Mouse (Mus musculus): ENCODE measurements at regions not wholly inside any gene's neighbourhood (a gene's known extent, or its start where the extent isn't known, plus 50 kb on each side); places are given as distances from the start of the nearest gene placed in this dataset.
A peak's percentile ranks its signal among the peaks of the same experiment; 100 is the strongest.

DNA sequence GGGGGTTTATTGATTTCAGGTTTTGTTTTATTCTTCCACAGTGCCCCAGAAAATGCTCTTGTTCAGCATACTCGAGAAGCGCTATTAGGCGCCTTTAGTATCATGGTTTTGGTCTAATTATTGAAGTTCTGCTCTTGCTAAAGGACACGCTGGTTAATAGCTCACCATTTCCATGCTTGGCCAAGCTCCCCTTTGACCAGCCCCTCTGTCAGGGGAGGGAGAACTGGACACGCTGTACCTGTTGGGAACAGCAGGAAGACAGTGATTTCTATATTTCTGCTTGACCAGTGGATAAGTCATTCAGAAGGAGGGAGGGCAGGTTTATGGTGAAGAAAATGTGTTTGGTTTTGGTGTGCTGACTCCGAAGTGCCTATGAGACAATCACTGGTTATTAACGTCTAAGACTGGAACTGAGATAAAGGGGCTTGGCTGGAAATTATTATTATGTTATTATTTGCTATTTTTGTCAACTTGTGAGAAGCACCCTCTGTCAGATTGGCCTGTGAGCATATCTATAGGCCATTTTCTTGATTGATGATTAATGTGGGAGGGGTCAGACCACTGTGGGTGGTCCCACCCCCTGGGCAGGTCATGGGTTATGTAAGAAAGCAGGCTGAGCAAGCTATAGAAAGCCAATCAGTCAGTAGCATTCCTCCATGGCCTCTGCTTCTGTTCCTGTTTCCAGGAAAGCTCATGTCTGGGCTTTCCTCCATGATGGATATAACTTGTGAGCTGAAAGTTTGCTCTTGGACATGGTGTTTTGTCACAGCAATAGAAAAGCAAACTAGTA, 51.2 kb upstream of the Tanc2 start:
- ATAC-seq (ENCODE audit: low TSS enrichment), result no peak

DNA sequence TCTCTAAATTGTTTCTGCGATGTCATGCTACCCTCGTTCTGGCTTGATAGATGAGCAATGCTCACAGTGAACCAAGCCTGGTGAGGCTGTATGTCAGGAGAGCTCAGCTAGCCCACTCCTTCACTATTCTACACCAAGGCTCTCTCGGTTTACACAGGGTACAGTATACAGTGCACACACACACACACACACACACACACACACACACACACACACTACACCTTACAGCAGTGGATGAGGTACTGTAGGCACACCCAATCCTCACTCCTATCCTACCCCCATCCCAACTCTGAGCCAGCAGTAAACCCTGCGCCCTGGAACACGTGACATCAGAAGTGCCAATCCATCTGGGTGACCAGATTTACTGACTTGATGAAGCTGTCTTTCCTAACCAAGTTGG, 57.2 kb upstream of the Tanc2 start:
- ATAC-seq (ENCODE audit: low TSS enrichment), result no peak

DNA sequence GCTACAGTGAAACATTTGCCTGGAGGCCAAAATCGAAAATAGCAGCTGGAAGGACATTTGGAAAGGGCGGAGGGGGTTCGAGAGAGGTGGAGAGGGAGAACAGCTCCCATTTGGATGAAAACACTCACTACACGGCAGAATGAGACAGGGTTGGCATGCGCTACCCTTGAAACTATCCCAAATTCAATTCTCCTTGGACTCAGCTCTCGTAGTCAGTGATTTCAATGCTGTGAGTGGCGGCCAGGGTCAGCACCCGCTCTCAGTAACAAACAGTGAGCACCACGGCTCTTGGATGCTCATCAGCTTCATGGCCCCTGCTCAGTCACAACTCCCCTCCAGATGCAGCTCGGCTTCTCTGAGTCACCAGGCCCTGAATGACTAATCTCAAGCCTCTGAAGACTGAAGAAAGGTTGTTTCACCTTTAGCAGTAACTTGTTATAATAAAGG, 59.1 kb upstream of the Tanc2 start:
- ATAC-seq (ENCODE audit: low TSS enrichment), result no peak

DNA sequence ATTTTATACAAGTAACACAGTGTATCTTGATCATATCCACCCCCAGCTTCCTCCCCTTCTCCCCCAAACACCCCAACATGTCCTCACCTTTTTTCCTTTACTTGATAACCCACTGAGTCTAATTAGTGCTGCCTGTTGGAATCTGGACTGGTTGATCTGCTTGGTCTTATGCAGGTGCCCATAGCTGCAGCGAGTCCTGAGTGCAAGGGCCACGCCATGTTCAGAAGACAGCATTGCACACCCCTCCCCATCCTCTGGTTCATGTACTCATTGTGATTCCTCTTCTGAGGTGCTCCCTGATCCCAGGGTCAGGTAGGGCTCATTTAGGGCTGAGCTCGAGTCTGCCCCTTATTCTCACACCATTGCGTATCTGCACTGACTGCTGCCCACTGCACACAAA, 63.7 kb upstream of the Tanc2 start:
- no peak for ATAC-seq (ENCODE audit: low TSS enrichment)

DNA sequence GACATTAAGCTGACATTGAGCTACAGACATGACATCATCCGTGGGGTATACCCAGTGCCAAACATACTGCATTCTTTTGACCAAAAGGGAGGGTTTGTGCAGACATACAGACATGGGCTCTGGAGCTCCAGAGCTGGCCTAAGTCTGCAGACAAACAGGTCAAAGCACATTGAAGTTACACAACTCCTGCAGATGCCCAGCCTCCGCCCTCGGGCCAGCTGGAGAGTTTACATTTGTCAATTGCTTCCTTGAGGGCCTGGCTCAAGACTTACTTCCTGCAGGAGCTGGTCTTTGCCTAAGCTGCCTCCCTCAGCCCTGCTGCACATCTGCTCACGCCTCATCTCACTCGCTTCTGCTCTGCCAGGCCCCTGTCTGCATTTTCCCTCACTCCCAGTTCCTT, 64.2 kb upstream of the Tanc2 start:
- ATAC-seq (ENCODE audit: low TSS enrichment), result peak; percentile 83

DNA sequence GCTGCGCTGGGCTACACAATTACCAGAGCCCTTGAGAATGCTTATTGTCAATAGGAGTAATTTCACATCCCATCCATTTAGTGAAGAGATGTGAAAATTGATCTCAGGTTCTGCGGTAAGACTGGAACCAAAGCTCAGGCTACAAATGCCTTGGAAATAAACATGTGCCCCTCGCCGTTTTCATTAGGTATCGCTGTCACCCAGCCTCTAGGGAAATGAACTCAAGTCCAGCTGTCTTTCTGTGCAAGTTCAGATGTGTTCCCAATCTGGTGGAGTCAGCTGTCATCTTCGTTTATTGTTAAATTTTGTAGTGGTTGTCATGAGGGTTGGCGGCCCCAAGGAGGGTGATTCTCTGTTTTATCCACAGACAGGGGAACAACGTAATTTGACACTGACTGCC, 65.4 kb upstream of the Tanc2 start:
- no peak for ATAC-seq (ENCODE audit: low TSS enrichment)

DNA sequence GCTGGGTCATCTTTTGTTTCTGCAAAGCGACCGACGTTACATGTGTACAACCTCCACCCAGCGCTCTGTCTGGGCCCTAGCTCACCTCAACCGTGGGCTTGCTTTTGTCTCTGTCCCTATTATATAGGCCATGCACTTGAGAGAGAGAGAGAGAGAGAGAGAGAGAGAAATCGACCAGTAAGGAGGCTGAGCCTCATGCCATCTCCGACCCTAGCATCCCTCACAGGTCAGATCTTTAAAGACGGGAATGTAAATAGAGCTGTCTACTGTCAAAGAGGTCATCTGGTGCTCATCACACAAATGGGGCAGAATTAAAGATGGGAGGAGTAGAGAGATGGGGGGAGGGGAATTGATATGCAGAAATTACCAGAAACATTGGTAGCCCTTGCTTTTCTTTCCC, 66.0 kb upstream of the Tanc2 start:
- no peak for ATAC-seq (ENCODE audit: low TSS enrichment)

DNA sequence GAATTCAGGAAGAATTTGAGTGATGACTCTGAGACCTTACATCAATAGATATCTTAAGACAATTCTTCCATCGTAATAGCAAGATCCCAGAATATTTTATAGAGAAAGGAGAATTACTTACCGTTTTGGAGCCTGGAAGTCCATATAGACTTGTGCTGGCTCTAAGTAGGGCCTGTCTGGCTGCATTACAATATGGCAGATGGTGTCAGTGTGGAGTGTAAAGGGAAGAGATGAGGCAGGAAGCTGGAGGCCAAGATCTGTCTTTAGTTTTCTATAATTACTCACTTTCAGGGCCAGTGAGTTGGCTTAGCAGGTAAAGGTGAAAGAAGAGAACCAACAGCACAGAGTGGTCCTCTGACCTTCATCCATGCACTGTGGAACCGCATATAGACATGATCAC, 63.9 kb upstream of the March10 start:
- ATAC-seq (ENCODE audit: low TSS enrichment), result no peak

DNA sequence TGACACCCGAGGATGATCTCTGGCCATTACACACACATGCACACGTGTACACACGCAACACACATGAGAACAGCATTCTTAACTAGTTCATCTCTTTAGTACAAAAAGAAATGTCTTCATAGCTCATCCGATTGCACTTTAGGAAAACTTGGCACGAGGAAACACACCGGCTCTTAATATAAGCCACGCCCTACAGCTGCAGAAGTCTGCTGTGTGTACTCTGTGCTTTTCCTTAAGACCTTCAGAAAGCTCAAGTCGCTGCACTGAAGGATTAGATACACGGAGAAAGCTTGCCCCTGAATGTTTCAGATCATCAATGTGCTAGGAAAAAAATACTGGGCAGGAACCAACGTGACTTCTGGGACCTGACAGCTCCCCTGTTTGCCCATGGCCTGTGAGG, 56.7 kb upstream of the March10 start:
- ATAC-seq (ENCODE audit: low TSS enrichment), result no peak

DNA sequence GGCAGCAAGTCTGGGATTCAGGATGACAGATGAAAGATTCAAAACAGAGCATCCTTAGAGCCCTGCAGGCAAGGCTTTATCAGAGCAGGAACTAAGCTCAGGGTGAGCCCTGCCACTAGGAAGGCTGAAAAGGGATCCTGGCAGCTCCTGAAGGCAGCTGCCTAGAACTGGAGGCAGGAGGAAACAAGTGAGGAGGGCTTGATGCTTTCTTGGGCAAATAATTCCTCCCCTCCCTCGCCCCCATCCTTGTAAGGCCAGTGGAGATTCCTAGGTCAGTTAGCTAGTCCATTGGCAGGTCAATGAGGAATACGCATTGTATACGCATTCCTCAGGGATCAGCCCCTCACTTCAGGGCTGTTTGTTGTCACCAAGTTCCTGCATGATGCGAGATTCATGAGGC, 54.1 kb upstream of the March10 start:
- no peak for ATAC-seq (ENCODE audit: low TSS enrichment)

DNA sequence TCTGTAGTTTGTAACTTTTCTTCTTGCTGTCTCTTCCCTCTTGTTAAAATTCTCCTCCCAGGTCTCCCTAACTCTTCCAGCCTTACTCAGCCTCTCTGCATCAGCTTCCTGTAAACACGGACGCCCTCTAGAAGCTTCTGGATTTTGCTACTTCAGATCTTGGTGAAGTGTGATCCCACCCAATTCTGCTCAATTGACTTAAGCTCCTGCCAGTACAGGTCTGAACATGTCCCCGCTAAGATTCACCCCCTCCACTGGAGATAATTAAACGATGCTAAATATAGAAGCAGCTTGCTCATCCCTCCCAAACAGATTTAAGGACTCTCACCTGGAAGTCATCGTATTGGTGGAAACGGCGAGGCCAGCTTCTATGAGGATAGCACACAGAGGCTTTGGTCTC, 53.5 kb upstream of the March10 start:
- ATAC-seq (ENCODE audit: low TSS enrichment), result no peak

DNA sequence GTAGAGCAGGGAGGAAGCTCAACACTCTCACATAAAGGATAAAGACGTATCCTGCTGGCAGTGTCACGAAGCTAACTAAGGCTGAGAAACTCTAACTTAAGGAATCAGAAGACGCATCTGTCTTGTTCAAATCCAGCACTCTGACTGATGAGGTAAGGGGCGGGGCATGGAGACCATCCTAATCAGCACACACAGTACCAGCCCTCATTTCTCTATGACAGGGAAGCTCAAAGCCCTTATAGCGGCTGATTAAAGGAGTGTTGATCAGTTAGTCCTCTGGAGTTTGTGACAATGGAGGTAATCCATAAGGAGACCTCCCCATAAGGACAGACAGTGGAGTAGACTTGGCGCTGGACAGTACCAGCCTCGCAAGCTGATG, 52.1 kb upstream of the March10 start:
- ATAC-seq (ENCODE audit: low TSS enrichment), result peak; percentile 13; the same call in 1 of the 2 replicates

DNA sequence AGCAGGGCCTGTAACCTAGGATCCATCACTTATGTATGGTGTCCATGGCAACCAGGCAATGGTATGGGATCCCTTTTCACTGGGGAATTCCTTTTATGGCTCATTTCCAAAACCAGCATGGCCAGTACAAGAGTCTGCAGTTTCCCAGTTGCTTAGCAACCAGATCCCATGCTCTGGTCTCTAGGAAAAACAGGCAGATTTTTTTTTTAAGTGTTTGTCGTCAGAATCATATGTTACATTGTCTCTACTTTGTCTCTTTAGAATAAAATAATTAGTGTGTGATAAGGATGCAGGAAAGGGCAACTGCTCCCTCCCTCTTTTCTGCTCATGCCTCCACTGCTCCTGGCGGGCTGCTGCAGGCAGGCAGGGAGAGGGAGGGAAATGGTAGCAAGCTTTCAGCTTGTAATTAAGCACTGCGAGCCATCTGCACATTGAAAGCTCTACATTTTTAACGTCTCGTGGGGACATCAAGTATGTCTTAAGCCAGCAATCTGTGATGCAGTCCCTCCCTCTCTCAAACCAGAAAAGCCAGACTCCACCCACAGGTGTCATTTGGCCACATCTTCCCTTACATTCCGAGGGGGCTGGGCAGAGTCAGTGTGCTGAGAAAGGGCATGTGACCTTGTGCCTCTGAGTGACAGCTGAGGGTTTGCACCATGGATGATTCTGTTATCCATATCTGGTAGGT, 51.6 kb upstream of the March10 start:
- ATAC-seq (ENCODE audit: low TSS enrichment), result peak; percentile 72

DNA sequence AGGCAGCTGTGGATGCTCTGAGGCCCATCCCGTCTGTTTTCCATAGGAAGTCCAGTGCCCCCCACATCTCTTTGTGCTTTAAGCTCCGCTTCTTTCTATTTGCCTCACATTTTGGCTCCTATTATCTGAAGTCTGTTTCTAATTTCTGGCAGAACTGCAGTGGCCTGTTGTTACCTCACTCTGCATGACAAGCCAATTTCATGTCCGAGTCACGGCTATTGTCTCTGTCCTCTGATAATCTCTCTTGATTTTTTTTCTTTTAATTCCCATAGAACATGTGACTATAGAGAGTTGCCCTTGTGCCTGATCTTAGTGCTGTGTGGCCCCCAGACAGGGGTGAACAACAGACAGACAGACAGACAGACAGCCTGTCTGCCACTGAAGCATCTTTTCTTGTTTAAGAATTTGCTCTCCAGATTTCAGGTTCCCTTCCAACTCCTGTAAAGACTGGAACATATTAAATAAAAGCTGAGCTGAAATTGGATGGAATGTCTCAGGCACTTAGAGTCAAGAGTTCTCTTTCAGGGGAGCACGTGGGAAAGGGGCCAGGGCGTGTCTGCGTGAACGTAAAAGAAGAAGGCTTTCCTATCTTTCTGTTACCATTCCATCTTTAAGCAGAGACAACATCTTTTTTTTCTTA, 50.9 kb upstream of the March10 start:
- ATAC-seq (ENCODE audit: low TSS enrichment), result peak; percentile 10; the same call in 1 of the 2 replicates
